Mouse (Mus musculus): ENCODE results near the gene Strc. TPM values are rescaled to one million over a fixed set of nuclear protein-coding genes. Genes with fewer than 3 reads are reported as not detected.
"Not testable (repeated sequence)": the region's sequence is repeated elsewhere in the genome, so short reads cannot be mapped to it uniquely, and the experiment has no call there.

The Strc gene
- polyA plus RNA-seq (2012; rRNA removed), result 0.05 and 0.07 TPM in 2 replicates

DNA sequence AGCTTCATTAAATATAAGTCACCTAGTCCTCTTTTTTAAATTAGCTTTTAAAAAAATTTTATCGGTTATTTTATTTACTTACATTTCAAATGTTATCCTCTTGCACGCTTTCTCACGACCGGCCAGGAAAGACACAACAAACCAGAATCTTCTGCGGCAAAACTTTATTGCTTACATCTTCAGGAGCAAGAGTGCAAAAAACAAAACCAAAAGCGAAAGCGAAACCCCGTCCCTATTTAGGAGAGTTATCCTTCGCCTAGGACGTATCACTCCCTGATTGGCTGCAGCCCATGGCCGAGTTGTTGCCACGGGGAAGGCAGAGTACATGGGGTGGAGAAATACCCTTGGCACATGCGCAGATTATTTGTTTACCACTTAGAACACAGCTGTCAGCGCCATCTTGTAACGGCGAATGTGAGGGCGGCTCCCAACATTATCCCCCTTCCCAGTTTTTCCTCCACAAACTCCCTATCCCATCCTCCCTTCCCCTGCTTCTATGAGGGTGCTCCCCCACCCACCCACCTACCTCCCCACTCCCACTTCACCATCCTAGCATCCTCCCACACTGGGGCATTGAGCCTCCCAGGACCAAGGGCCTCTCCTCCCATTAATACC is at the start of gene Strc:
TSS of gene Strc (minus strand) at position 208 of the 615 bp plus-strand sequence.
- H3K4me1 ChIP-seq (ENCODE audit: control insufficient read depth, insufficient read depth, insufficient read length); H3K36me3 ChIP-seq (ENCODE audit: control insufficient read depth, insufficient read depth, low read length); H3K27me3 ChIP-seq (ENCODE audit: control insufficient read depth, insufficient read depth, low read length); H3K27ac ChIP-seq (ENCODE audit: insufficient read depth, low read length); DNase-seq (ENCODE audit: low read depth in 1 of 2, low spot score in 2 of 2); H3K4me3 ChIP-seq (ENCODE audit: extremely low read depth, insufficient read depth, insufficient read length): not testable (repeated sequence)
- WGBS, result 97% methylated on average over 17 of the region's 17 CpGs

DNA sequence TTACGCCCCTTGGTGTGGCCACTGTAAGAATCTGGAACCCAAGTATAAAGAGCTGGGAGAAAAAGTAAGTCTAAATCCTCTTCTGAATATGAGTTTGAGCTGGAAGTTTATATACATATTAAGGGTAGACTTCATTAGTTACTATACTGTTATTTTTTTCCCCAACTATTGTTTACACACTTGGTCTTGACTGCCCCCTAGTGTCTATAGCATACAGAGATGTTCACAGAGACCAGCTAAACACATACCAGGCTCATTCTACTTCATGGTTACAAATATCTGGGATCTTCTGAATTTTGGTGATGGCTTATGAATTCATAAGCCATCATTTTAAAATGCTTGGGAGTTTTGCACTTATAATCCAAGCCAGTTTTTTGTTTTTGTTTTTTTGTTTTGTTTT is 47.9 kb upstream of the Strc start:
- Histone ChIP-seq H3K27me3 (ENCODE audit: control insufficient read depth, insufficient read depth, low read length) (no peaks in the 10 kb centered on the region), H3K4me1 (ENCODE audit: control insufficient read depth, insufficient read depth, insufficient read length) (no peaks in the 10 kb centered on the region), H3K36me3 (ENCODE audit: control insufficient read depth, insufficient read depth, low read length) (peaks cover 56% of the 10 kb centered on the region), H3K27ac (ENCODE audit: insufficient read depth, low read length) (no peak overlapping the region), H3K4me3 (ENCODE audit: extremely low read depth, insufficient read depth, insufficient read length) (no peak overlapping the region)
- WGBS, result 98% methylated on average over 1 of the region's 1 CpGs
- DNase-seq (ENCODE audit: low read depth in 1 of 2, low spot score in 2 of 2), result peak in 1 of 2 experiments; percentile 28
- TF ChIP-seq CTCF (IDR thresholded peaks at IDR 0.05; ENCODE audit: extremely low read depth, insufficient read depth, insufficient read length, insufficient replicate concordance) (no peak), POLR2A (IDR thresholded peaks at IDR 0.05; ENCODE audit: low read depth, low read length) (no peak)

DNA sequence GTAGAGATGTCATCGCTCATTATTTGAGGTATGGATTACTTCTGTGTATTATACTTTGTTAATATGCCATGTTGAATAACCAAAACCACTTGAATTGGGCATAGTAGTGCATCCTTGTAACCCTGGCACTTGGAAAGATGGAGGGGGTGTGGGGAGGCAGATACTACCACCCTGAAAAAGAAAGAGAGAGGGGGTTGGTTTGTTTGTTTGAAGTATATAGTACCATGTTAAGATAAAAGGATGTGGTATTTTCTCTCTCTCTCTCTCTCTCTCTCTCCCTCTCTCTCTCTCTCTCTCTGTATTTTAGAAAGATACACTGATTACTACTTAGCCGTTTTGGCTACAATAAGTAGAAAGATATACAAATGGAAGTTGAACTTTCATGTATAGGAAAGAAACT is 38.9 kb upstream of the Strc start:
- Histone ChIP-seq H3K4me1 (ENCODE audit: control insufficient read depth, insufficient read depth, insufficient read length) (no peaks in the 10 kb centered on the region), H3K27ac (ENCODE audit: insufficient read depth, low read length) (no peak overlapping the region), H3K4me3 (ENCODE audit: extremely low read depth, insufficient read depth, insufficient read length) (no peak overlapping the region), H3K36me3 (ENCODE audit: control insufficient read depth, insufficient read depth, low read length) (peaks cover 23% of the 10 kb centered on the region), H3K27me3 (ENCODE audit: control insufficient read depth, insufficient read depth, low read length) (no peaks in the 10 kb centered on the region)
- TF ChIP-seq CTCF (IDR thresholded peaks at IDR 0.05; ENCODE audit: extremely low read depth, insufficient read depth, insufficient read length, insufficient replicate concordance), result no peak
- TF ChIP-seq POLR2A (IDR thresholded peaks at IDR 0.05; ENCODE audit: low read depth, low read length), result no peak
- no peak for DNase-seq (ENCODE audit: low read depth in 1 of 2, low spot score in 2 of 2)
- whole genome bisulfite sequencing, result 85% methylated on average over 2 of the region's 2 CpGs

DNA sequence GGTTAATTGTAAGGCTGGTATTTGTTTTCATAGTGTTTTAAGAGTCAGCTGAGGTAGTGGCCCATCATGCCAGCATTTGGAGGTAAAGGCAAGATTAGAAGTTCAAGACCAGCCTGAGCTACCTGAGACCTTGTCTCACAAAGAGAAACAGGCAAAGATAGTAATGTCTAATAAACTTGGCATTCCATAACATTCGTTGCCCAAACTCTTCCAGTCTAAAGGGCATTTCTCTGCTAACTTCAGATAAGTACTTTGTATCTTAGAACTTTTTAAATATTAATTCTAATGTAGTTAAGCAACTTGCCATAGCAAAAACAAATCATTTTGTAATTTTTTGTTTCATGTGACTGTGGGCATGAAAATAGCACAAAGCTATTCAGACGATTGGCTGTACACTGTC is 36.2 kb upstream of the Strc start:
- peaks cover 13% of the 10 kb centered on the region for H3K36me3 ChIP-seq (ENCODE audit: control insufficient read depth, insufficient read depth, low read length)
- 76% methylated on average over 2 of the region's 2 CpGs for WGBS
- no peak for DNase-seq (ENCODE audit: low read depth in 1 of 2, low spot score in 2 of 2)
- H3K27ac ChIP-seq (ENCODE audit: insufficient read depth, low read length), result no peak overlapping the region
- no peaks in the 10 kb centered on the region for H3K4me1 ChIP-seq (ENCODE audit: control insufficient read depth, insufficient read depth, insufficient read length)
- TF ChIP-seq CTCF (IDR thresholded peaks at IDR 0.05; ENCODE audit: extremely low read depth, insufficient read depth, insufficient read length, insufficient replicate concordance), result no peak
- no peak for TF ChIP-seq POLR2A (IDR thresholded peaks at IDR 0.05; ENCODE audit: low read depth, low read length)
- H3K4me3 ChIP-seq (ENCODE audit: extremely low read depth, insufficient read depth, insufficient read length), result no peak overlapping the region
- H3K27me3 ChIP-seq (ENCODE audit: control insufficient read depth, insufficient read depth, low read length), result no peaks in the 10 kb centered on the region

DNA sequence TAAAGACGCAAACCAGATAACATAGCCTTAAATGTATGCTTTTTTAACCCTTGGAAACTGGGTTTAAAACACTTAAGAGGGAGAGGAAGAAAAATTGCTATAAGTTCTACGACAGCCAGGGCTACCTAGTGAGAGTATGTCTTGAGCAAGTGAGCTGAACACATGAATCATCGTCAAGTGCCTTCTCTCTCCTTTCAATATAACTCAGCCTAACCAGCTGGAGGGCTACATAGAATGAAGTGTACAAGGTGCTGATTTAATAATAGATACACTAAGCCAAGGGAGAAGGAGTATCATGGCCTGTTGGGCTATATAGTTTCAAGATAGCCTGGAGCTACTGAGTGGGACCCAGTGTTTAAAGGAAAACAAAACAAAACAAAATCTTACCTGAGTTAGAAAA is 31.5 kb upstream of the Strc start:
- H3K4me3 ChIP-seq (ENCODE audit: extremely low read depth, insufficient read depth, insufficient read length), result no peak overlapping the region
- no peak for DNase-seq (ENCODE audit: low read depth in 1 of 2, low spot score in 2 of 2)
- H3K27me3 ChIP-seq (ENCODE audit: control insufficient read depth, insufficient read depth, low read length), result no peaks in the 10 kb centered on the region
- no peaks in the 10 kb centered on the region; the same call in 1 of the 2 replicates for H3K4me1 ChIP-seq (ENCODE audit: control insufficient read depth, insufficient read depth, insufficient read length)
- H3K27ac ChIP-seq (ENCODE audit: insufficient read depth, low read length), result no peak overlapping the region
- 79% methylated on average over 3 of the region's 3 CpGs for WGBS
- no peak for TF ChIP-seq POLR2A (IDR thresholded peaks at IDR 0.05; ENCODE audit: low read depth, low read length)
- no peak for TF ChIP-seq CTCF (IDR thresholded peaks at IDR 0.05; ENCODE audit: extremely low read depth, insufficient read depth, insufficient read length, insufficient replicate concordance)
- H3K36me3 ChIP-seq (ENCODE audit: control insufficient read depth, insufficient read depth, low read length), result peaks cover 11% of the 10 kb centered on the region

DNA sequence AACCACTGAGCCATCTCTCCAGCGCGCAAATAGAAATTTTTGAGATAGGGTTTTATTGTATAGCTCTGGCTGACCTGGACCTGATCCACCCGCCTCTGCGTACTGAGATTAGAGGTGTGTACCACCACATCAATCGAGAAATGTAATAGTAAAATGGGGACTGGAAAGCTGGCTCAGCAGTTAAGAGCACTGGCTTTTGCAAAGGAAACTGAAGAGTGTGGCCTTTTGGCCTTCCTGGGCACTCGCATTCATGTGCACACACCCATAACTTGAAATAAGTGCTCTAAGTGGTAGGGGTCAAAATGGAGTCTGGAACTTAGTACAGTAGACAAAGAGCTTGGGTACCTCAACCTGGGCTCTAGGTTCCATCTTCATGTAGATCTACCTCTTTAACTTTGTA is 29.4 kb upstream of the Strc start:
- H3K27ac ChIP-seq (ENCODE audit: insufficient read depth, low read length), result no peak overlapping the region; the same call in 1 of the 2 replicates
- WGBS, result 84% methylated on average over 6 of the region's 6 CpGs
- H3K4me1 ChIP-seq (ENCODE audit: control insufficient read depth, insufficient read depth, insufficient read length), result no peaks in the 10 kb centered on the region; the same call in 1 of the 2 replicates
- no peak for TF ChIP-seq CTCF (IDR thresholded peaks at IDR 0.05; ENCODE audit: extremely low read depth, insufficient read depth, insufficient read length, insufficient replicate concordance)
- TF ChIP-seq POLR2A (IDR thresholded peaks at IDR 0.05; ENCODE audit: low read depth, low read length), result no peak
- peaks cover 4% of the 10 kb centered on the region; the same call in 1 of the 2 replicates for H3K36me3 ChIP-seq (ENCODE audit: control insufficient read depth, insufficient read depth, low read length)
- no peak overlapping the region for H3K4me3 ChIP-seq (ENCODE audit: extremely low read depth, insufficient read depth, insufficient read length)
- no peak for DNase-seq (ENCODE audit: low read depth in 1 of 2, low spot score in 2 of 2)
- H3K27me3 ChIP-seq (ENCODE audit: control insufficient read depth, insufficient read depth, low read length), result no peaks in the 10 kb centered on the region

DNA sequence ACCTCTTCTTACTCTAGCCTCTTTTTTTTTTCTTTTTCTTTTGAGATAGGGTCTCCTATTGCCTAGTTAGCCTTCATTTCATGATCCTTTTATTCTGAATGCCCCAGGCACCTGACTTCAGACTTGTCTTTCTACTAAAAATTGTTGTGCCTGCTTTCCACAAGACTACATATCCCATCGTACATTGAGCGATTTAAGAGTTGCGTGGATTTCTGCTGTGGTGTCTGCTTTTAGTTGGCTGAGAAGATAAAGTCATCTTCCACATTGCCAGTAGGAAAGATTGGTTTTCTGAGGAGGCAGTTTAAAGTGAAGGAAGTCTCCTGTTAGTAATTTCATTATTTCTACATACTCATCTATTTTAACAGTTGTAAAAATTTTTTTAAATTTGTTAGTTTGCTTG is 28.6 kb upstream of the Strc start:
- DNase-seq (ENCODE audit: low read depth in 1 of 2, low spot score in 2 of 2), result no peak
- peaks cover 4% of the 10 kb centered on the region; the same call in 1 of the 2 replicates for H3K36me3 ChIP-seq (ENCODE audit: control insufficient read depth, insufficient read depth, low read length)
- WGBS, result 85% methylated on average over 3 of the region's 3 CpGs
- no peak for TF ChIP-seq CTCF (IDR thresholded peaks at IDR 0.05; ENCODE audit: extremely low read depth, insufficient read depth, insufficient read length, insufficient replicate concordance)
- no peak for TF ChIP-seq POLR2A (IDR thresholded peaks at IDR 0.05; ENCODE audit: low read depth, low read length)
- no peak overlapping the region for H3K4me3 ChIP-seq (ENCODE audit: extremely low read depth, insufficient read depth, insufficient read length)
- H3K4me1 ChIP-seq (ENCODE audit: control insufficient read depth, insufficient read depth, insufficient read length), result no peaks in the 10 kb centered on the region; the same call in 1 of the 2 replicates
- no peak overlapping the region for H3K27ac ChIP-seq (ENCODE audit: insufficient read depth, low read length)
- no peaks in the 10 kb centered on the region for H3K27me3 ChIP-seq (ENCODE audit: control insufficient read depth, insufficient read depth, low read length)
